Mouse (Mus musculus) kidney, adult 8-10 months (tissue): Measurements from ENCODE around the gene Nop2.

Experiments used
- DNase-seq, 2 experiments: peaks; one replicate each; pipeline ENCODE4 v3.0.0; 2022

The Nop2 gene

DNA sequence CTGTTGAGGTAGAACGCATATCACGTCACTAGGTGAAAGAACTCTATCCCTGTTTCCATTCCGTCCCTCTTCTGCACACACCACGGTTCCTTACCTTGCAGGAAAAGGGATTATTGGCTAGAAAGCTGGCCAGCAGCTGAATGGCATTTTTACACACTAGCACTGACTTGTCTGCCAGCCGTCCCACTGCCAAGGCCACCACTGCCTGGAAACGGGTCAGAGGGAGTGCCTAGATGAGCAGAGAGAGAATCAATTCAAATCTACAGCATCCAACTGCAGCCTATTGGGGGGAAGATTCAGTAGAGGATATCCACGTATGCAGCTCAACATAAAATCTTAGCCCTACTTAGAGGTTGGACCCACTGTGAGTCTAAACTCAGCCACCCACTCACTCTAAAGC lies 47.9 kb downstream of the Nop2 start:
- no peak for DNase-seq

DNA sequence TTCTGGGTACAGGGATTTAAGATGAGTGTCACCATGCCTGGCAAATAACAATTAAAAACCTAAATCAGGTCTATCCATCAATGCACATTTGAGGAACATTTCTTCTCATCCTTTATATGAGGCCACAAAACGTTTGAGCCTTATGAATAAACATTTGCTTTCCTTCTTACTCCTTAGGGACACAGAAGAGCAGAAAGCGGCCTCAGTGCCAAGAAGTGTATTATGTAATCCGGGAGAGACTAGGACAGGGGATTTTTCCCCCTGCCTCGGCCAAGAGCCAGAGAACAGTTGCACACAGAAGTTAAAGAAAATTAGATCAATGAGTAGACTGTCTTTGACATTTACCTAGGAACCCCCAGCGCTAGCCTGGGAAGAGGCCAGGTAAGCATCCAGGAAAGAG lies 50.4 kb downstream of the Nop2 start:
- no peak for DNase-seq

GRCm38 (mm10) chr6:125186203-125186602 lies 54.5 kb downstream of the Nop2 start:
- no peak for DNase-seq

DNA sequence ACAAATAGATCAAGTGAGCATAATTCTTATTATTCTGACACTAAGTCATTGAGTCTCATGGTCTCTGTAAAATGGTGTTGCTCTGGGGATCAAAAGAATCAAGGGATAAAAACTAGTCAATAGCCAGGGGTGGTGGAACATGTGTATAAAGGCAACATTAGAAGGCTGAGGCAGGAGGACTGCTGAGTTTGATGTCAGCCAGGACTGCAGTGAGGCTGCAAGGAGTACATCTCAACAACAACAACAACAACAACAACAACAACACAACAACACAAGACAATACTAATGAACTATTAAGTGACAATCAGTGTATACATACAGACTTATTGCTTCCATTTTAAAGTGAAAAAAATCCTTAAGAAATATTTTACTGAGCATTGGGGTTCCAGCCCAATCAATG lies 59.1 kb downstream of the Nop2 start:
- DNase-seq, result no peak

DNA sequence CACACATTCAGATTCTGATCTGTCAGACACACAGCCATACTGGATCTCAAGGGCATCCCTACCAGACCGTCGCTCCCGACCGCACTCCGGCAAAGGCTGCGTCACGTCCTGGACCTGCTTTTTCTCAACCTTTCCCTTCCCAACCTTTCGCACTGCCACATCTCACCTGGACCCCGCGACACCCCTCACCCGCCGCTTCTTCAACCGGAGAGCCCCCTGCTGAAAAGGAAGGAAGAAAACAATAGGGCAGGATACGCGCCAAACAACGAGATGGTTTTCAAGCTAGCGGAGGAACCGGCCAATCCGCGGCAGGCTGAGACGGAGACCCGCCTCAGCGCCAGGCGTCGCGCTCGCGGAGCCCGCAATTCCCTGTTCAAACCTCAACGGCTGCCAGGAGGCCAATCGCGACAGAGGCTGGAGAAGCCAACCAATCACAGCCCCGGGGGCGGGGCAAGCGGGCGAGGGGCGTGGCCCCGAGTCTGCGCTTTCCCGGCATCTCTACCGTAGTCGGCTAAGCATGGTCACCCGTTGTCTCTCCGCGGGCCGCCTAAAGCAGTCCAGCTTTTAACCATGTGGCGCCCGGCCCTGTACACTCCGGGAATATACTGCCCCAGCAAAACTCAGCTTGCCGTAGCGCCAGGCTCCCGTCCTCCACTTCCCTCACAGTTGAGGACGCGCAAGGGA lies 59.8 kb downstream of the Nop2 start, which contains the start of the genes Ncapd2 and Mrpl51:
Gene Ncapd2 (minus strand): TSS at position 370 of the 684 bp plus-strand sequence.
Gene Mrpl51 (plus strand): TSS at position 470 of the 684 bp plus-strand sequence.
- peak; percentile 97 to 98 for DNase-seq

GRCm38 (mm10) chr6:125192016-125192714 lies 60.5 kb downstream of the Nop2 start:
- DNase-seq, result peak; percentile 94

GRCm38 (mm10) chr6:125192841-125193240 lies 61.1 kb downstream of the Nop2 start:
- no peak for DNase-seq

DNA sequence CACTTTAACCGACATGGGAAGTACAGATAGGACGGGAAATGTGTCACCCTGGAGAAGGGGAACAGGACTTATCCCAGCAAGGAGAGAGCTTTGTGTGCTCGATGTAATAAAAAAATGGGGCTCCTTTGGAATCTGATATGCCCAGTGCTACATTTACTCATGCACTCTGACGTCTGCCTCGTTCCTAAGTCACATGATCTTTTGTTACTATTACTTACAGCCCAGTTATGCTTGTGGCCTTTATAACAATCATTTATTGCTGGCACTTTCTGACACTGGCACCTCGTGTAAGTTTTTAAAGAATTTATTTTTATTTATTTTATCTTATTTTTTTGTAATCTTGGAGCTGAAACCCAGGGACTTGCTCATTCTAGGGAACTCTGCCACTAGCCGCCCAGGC lies 61.7 kb downstream of the Nop2 start:
- DNase-seq, result no peak
